Comparison of ENCODE assay signal across 8 mouse cellular contexts in the genomic region with DNA sequence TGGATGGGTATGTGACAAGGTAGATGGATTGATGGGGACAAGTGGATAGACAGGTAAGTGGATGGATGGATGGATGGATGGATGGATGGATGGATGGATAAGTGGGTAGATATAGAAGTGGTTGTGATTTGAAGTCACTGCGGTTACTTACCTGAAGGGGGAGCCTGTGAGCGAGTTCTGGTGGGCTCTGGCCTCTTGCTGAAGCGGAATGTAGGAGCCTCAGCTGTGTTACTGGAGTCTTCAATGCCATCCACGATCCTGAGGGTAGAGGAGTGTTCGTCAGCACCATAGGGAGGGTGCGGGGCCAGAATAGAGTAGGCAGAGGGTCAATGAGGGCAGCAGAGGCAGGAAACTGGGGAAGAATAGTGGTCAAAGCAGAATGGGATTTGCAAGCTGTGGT. TPM values are rescaled to one million over a fixed set of nuclear protein-coding genes. Genes with fewer than 3 reads are reported as not detected.
A peak's percentile ranks its signal among the peaks of the same experiment; 100 is the strongest.
DNase-seq lines count a peak whose midpoint lies in the region; ATAC-seq and TF ChIP-seq lines count a peak whose summit lies in the region.

No protein-coding gene starts in this region.

- no peak for TF ChIP-seq EP300 in CH12.LX (IDR thresholded peaks at IDR 0.05; ENCODE audit: low read length)

- TF ChIP-seq RAD21 in CH12.LX (IDR thresholded peaks at IDR 0.05; ENCODE audit: low read depth, low read length): peak; percentile 76

- WGBS in kidney, adult 2 months: 19% methylated on average over 6 of the region's 6 CpGs
- WGBS in forebrain, embryonic 14.5 days: 21% methylated on average over 6 of the region's 6 CpGs

- no peaks in the 10 kb centered on the region for H3K27me3 ChIP-seq in kidney, adult 2 months (replicated peaks; ENCODE audit: control insufficient read depth, insufficient read depth, low read length)
- H3K27me3 ChIP-seq in CH12.LX (replicated peaks): no peaks in the 10 kb centered on the region
- H3K27me3 ChIP-seq in forebrain, embryonic 14.5 days (replicated peaks; ENCODE audit: control insufficient read depth, insufficient read depth, low read length): no peaks in the 10 kb centered on the region

- H3K4me3 ChIP-seq in kidney, adult 2 months (ENCODE audit: insufficient read depth, low read depth, low read length): no peak overlapping the region
- no peak overlapping the region for H3K4me3 ChIP-seq in CH12.LX (replicated peaks in 1 of 3; ENCODE audit: low read depth in 2 of 3, low read length in 2 of 3, poor library complexity in 1 of 3)
- no peak overlapping the region for H3K4me3 ChIP-seq in forebrain, embryonic 14.5 days (ENCODE audit: low read depth, low read length)

- H3K27ac ChIP-seq in kidney, adult 2 months (ENCODE audit: insufficient read depth, low read depth, low read length): no peak overlapping the region
- H3K27ac ChIP-seq in CH12.LX (ENCODE audit: insufficient read depth, low read depth): no peak overlapping the region
- no peak overlapping the region for H3K27ac ChIP-seq in forebrain, embryonic 14.5 days (ENCODE audit: low read depth, low read length)

- DNase-seq in kidney, adult 2 months: peak; percentile 56
- DNase-seq in kidney, adult 9 months: no peak
- peak; percentile 80 for DNase-seq in CH12.LX (ENCODE audit: extremely low read depth)
- peak; percentile 79 for DNase-seq in brain, embryonic 14.5 days (ENCODE audit: low read depth)
- peak; percentile 75 for DNase-seq in forebrain, embryonic 14.5 days (ENCODE audit: low spot score)
- peak; percentile 57 for DNase-seq in lung, postnatal 36 days
- DNase-seq in spleen, postnatal 36 days (ENCODE audit: low spot score in 2 of 2): peak; percentile 39 to 56
- DNase-seq in layer of hippocampus, postnatal 36 days: no peak

- no peaks in the 10 kb centered on the region for H3K36me3 ChIP-seq in kidney, adult 2 months (ENCODE audit: control insufficient read depth, insufficient read depth, low read length)
- H3K36me3 ChIP-seq in CH12.LX (replicated peaks in 1 of 2; ENCODE audit: control insufficient read depth in 1 of 2, insufficient read depth in 1 of 2, low read length in 1 of 2): peaks cover 14 to 85% of the 10 kb centered on the region in 2 experiments
- no peaks in the 10 kb centered on the region for H3K36me3 ChIP-seq in forebrain, embryonic 14.5 days (ENCODE audit: control insufficient read depth, insufficient read depth, low read length)

- no peak for ATAC-seq in forebrain, embryonic 14.5 days

- dilution Hi-C loops in CH12.LX (cut with MboI; ENCODE audit: extremely low pct_ligation_motif_present, extremely low pct_unique_long_range_greater_than_20kb, low sequenced_read_pairs): no loop called here

- no peaks in the 10 kb centered on the region for H3K79me2 ChIP-seq in CH12.LX (replicated peaks; ENCODE audit: control insufficient read depth, extremely low read depth, insufficient read depth, poor library complexity, severe bottlenecking)

- TF ChIP-seq CTCF in kidney, adult 2 months (conservative IDR thresholded peaks at IDR 0.05; ENCODE audit: insufficient read depth, insufficient read length, low read depth, low read length): peak; percentile 68
- TF ChIP-seq CTCF in CH12.LX (conservative IDR thresholded peaks at IDR 0.05 in 1 of 2, IDR thresholded peaks at IDR 0.05 in 1 of 2; ENCODE audit: low read depth in 2 of 2, low read length in 2 of 2): peak; percentile 73 to 89
- peak; percentile 71 for TF ChIP-seq CTCF in brain, embryonic 14.5 days (IDR thresholded peaks at IDR 0.05; ENCODE audit: borderline replicate concordance, extremely low read depth, insufficient read depth, insufficient read length)

- no peak overlapping the region for H3K9ac ChIP-seq in CH12.LX (ENCODE audit: insufficient read depth, low read depth)
- H3K9ac ChIP-seq in forebrain, embryonic 14.5 days (ENCODE audit: low read length): no peak overlapping the region

- in situ Hi-C loops in CH12.LX (cut with MboI; ENCODE audit: low pct_ligation_motif_present, low pct_unique_long_range_greater_than_20kb, low sequenced_read_pairs): no loop called here

- no peaks in the 10 kb centered on the region for H3K4me1 ChIP-seq in kidney, adult 2 months (ENCODE audit: control insufficient read depth, insufficient read depth, low read length)
- H3K4me1 ChIP-seq in CH12.LX (ENCODE audit: control insufficient read depth in 1 of 2, insufficient read depth in 2 of 2): 0 out of 4 replicates have a peak, but pooled peaks cover 0 to 3% of the 10 kb centered on the region in 2 experiments
- no peaks in the 10 kb centered on the region for H3K4me1 ChIP-seq in forebrain, embryonic 14.5 days (ENCODE audit: control insufficient read depth, insufficient read depth, low read length)

- no peak for TF ChIP-seq POLR2A in kidney, adult 2 months (IDR thresholded peaks at IDR 0.05; ENCODE audit: low read depth, low read length)
- no peak for TF ChIP-seq POLR2A in CH12.LX (IDR thresholded peaks at IDR 0.05; ENCODE audit: low read depth, low read length)
- TF ChIP-seq POLR2A in brain, embryonic 14.5 days (IDR thresholded peaks at IDR 0.05; ENCODE audit: borderline replicate concordance, extremely low read depth, insufficient read depth, insufficient read length, poor library complexity, severe bottlenecking): no peak

- H3K4me2 ChIP-seq in CH12.LX (ENCODE audit: insufficient read depth, low read depth, poor library complexity, severe bottlenecking): no peak overlapping the region
- no peak overlapping the region for H3K4me2 ChIP-seq in forebrain, embryonic 14.5 days (ENCODE audit: low read length)

- H3K9me3 ChIP-seq in CH12.LX (replicated peaks; ENCODE audit: low read length): no peaks in the 10 kb centered on the region
- H3K9me3 ChIP-seq in forebrain, embryonic 14.5 days (replicated peaks; ENCODE audit: control insufficient read depth, low read length): no peaks in the 10 kb centered on the region

TF ChIP-seq in CH12.LX, 34 proteins besides CTCF, POLR2A, EP300 and RAD21:
- peak; percentile 22; the same call in 1 of the 2 replicates for TF ChIP-seq CHD2 (IDR thresholded peaks at IDR 0.05; ENCODE audit: low read length)
- TF ChIP-seq ZC3H11A (IDR thresholded peaks at IDR 0.05; ENCODE audit: low read depth, low read length): 0 out of 2 replicates have a peak, but pooled peaks have one; percentile 3
- peak; percentile 91 for TF ChIP-seq SMC3 (IDR thresholded peaks at IDR 0.05; ENCODE audit: low read depth, low read length)
- no peak for TF ChIP-seq ETS1 (conservative IDR thresholded peaks at IDR 0.05; ENCODE audit: low read depth, low read length)
TF ChIP-seq in CH12.LX: peak in this region for 3.

RNA-seq across cellular contexts. Expression of gene Rab5c, which starts 7.1 kb away (rescaled TPM):
- 445 and 472 TPM in 2 replicates for polyA plus RNA-seq in kidney, adult 2 months (2012; rRNA removed)
- total RNA-seq in CH12.LX (2012; rRNA removed) (121 and 144 TPM in 2 replicates), CH12.LX (2014; rRNA removed) (135 and 150 TPM in 2 replicates)
- polyA plus RNA-seq in CH12.LX (2012; ENCODE audit: insufficient read length, low read depth): 144 and 156 TPM in 2 replicates
- polyA plus RNA-seq in brain, embryonic 14.5 days (2012; rRNA removed): 236 and 270 TPM in 2 replicates
- 133 and 142 TPM in 2 replicates for polyA plus RNA-seq in forebrain, embryonic 14.5 days (2014; fragmentation: Nextera tagmentation; extraction: Ambion mirVana)
- total RNA-seq in layer of hippocampus, postnatal 36 days (2021): 100 to 1,000 TPM; 143 to 149 TPM

RNA-seq across cellular contexts. Expression of gene Kcnh4, which starts 14.7 kb away (rescaled TPM):
- polyA plus RNA-seq in kidney, adult 2 months (2012; rRNA removed): 0.04 and 0.08 TPM in 2 replicates
- total RNA-seq in CH12.LX (2012; rRNA removed) (1.8 and 2.2 TPM in 2 replicates), CH12.LX (2014; rRNA removed) (0.87 and 1.0 TPM in 2 replicates)
- polyA plus RNA-seq in CH12.LX (2012; ENCODE audit: insufficient read length, low read depth): 3.4 and 4.0 TPM in 2 replicates
- polyA plus RNA-seq in brain, embryonic 14.5 days (2012; rRNA removed): 33.1 and 36.4 TPM in 2 replicates
- 3.5 and 4.4 TPM in 2 replicates for polyA plus RNA-seq in forebrain, embryonic 14.5 days (2014; fragmentation: Nextera tagmentation; extraction: Ambion mirVana)
- 1 to 10 TPM; 1.7 TPM for total RNA-seq in layer of hippocampus, postnatal 36 days (2021)

RNA-seq across cellular contexts. Expression of gene Hcrt, which starts 17.6 kb away (rescaled TPM):
- not detected in 2 replicates for polyA plus RNA-seq in kidney, adult 2 months (2012; rRNA removed)
- total RNA-seq in CH12.LX (2012; rRNA removed) (not detected in 2 replicates), CH12.LX (2014; rRNA removed) (not detected in 2 replicates)
- not detected in 2 replicates for polyA plus RNA-seq in CH12.LX (2012; ENCODE audit: insufficient read length, low read depth)
- polyA plus RNA-seq in brain, embryonic 14.5 days (2012; rRNA removed): 0.45 and 0.91 TPM in 2 replicates
- polyA plus RNA-seq in forebrain, embryonic 14.5 days (2014; fragmentation: Nextera tagmentation; extraction: Ambion mirVana): 0.53 and 1.4 TPM in 2 replicates
- total RNA-seq in layer of hippocampus, postnatal 36 days (2021): not detected

RNA-seq across cellular contexts. Expression of gene Ghdc, which starts 25.7 kb away (rescaled TPM):
- 30.4 and 31.8 TPM in 2 replicates for polyA plus RNA-seq in kidney, adult 2 months (2012; rRNA removed)
- total RNA-seq in CH12.LX (2012; rRNA removed) (16.6 and 17.0 TPM in 2 replicates), CH12.LX (2014; rRNA removed) (10.9 and 11.5 TPM in 2 replicates)
- 16.7 and 17.9 TPM in 2 replicates for polyA plus RNA-seq in CH12.LX (2012; ENCODE audit: insufficient read length, low read depth)
- 5.5 and 7.7 TPM in 2 replicates for polyA plus RNA-seq in brain, embryonic 14.5 days (2012; rRNA removed)
- 0.94 and 1.7 TPM in 2 replicates for polyA plus RNA-seq in forebrain, embryonic 14.5 days (2014; fragmentation: Nextera tagmentation; extraction: Ambion mirVana)
- total RNA-seq in layer of hippocampus, postnatal 36 days (2021): 1 to 10 TPM; 6.2 to 9.9 TPM

RNA-seq across cellular contexts. Expression of gene Hspb9, which starts 31.4 kb away (rescaled TPM):
- 0.48 and 0.49 TPM in 2 replicates for polyA plus RNA-seq in kidney, adult 2 months (2012; rRNA removed)
- not detected in 2 replicates for total RNA-seq in CH12.LX (2012; rRNA removed)
- total RNA-seq in CH12.LX (2014; rRNA removed): not detected in 2 replicates
- polyA plus RNA-seq in CH12.LX (2012; ENCODE audit: insufficient read length, low read depth): 0.54 and 0.57 TPM in 2 replicates
- polyA plus RNA-seq in brain, embryonic 14.5 days (2012; rRNA removed): not detected in 2 replicates
- 0.53 TPM in 1 of 2 replicates, not detected in the other for polyA plus RNA-seq in forebrain, embryonic 14.5 days (2014; fragmentation: Nextera tagmentation; extraction: Ambion mirVana)
- total RNA-seq in layer of hippocampus, postnatal 36 days (2021): not detected

Comparison
In these comparisons a context has a peak if more than half of its experiments do, and no peak if none do; other contexts are left out.
1. DNase-seq: peak in kidney, adult 2 months (single experiment), CH12.LX (single experiment), brain, embryonic 14.5 days (single experiment), forebrain, embryonic 14.5 days (single experiment), lung, postnatal 36 days (single experiment) and spleen, postnatal 36 days (2 of 2); none in kidney, adult 9 months (single experiment) and layer of hippocampus, postnatal 36 days (0 of 2).
2. Peak in every context shown above with its lines, with median percentiles within 50 percentile points of each other: CTCF ChIP-seq.